ENCODE assay signal across 8 mouse cellular contexts in the genomic region with DNA sequence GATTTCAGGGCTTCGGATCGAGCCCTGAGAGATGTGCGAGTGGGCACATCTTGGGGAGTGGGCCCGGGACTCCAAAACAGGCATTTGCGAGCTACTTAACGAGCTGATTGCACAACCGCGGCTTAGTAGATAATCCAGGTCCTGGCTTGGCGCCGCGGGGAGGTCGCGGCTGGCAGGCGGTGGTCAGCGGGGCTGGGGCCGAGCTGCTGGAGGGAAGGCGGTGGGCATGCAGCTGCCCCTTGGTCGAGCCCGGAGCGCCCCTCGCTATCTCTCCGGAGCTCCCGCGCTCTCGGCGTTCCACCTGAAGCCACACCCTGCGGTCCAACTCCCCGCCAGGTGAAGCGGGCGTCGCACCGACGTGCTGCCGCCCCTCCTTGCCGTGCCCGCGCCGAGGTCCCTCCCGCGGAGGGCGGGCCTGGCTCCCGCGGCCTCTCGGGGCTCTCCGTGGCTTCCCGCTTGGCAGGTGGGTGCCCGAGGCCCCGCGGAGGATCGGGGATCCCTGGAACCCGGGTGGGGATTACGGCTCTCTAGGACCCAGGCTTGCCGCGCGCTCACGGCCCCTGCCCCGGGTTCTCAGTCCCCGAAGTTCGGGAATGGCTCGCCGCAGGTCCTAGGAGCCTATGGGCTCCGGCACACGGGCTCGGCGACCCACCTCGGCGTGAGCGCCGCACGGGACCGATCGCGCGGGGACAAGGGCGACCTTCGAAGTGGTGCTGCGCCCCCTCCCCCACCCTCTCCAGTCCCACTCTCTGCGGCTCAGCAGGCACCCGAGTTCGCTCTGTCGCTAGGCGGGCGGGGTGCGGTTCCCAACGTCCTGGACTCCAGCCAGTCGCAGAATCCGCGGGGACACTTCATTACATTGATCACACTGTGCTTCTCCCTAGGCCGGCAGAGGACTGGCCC. TPM values are rescaled to one million over a fixed set of nuclear protein-coding genes. Genes with fewer than 3 reads are reported as not detected.
DNase-seq lines count a peak whose midpoint lies in the region; ATAC-seq and TF ChIP-seq lines count a peak whose summit lies in the region.

No protein-coding gene starts in this region.

- peak overlapping the region; percentile 96 for H3K4me2 ChIP-seq in forebrain, embryonic 13.5 days
- H3K4me2 ChIP-seq in intestine, embryonic 15.5 days (replicated peaks) = peak overlapping the region; percentile 96
- peak overlapping the region; percentile 97 for H3K4me2 ChIP-seq in lung, postnatal 0 days (replicated peaks; ENCODE audit: low read depth, low read length)
- H3K4me2 ChIP-seq in stomach, embryonic 14.5 days (replicated peaks; ENCODE audit: low read depth, low read length) = peak overlapping the region; percentile 98

- peak; percentile 61 for ATAC-seq in forebrain, embryonic 13.5 days
- ATAC-seq in intestine, embryonic 15.5 days = peak; percentile 86
- ATAC-seq in lung, postnatal 0 days = peak; percentile 80
- ATAC-seq in stomach, embryonic 14.5 days (ENCODE audit: insufficient number of reproducible peaks, insufficient read depth, low FRiP score, low read depth) = peak; percentile 55; the same call in 1 of the 2 replicates

- H3K27me3 ChIP-seq in heart, embryonic 10.5 days (ENCODE audit: insufficient read depth, poor library complexity, severe bottlenecking) = peaks cover 99% of the 10 kb centered on the region
- H3K27me3 ChIP-seq in forebrain, embryonic 13.5 days = peaks cover 78% of the 10 kb centered on the region
- peaks cover 42% of the 10 kb centered on the region for H3K27me3 ChIP-seq in intestine, embryonic 15.5 days (replicated peaks)
- H3K27me3 ChIP-seq in lung, postnatal 0 days (replicated peaks; ENCODE audit: insufficient read depth, low read length) = peaks cover 19% of the 10 kb centered on the region
- peaks cover 31% of the 10 kb centered on the region for H3K27me3 ChIP-seq in stomach, embryonic 14.5 days (ENCODE audit: control insufficient read depth, insufficient read depth, low read length)

- no peak for DNase-seq in heart, embryonic 10.5 days (ENCODE audit: low spot score)
- no peak for DNase-seq in heart, adult 8-10 months (ENCODE audit: low spot score)
- peak; percentile 78 for DNase-seq in ZHBTc4 (ENCODE audit: low read depth, low spot score)
- peak; percentile 54 for DNase-seq in lung, postnatal 0 days (ENCODE audit: low spot score)
- DNase-seq in thymus, postnatal 36 days = no peak

- peak overlapping the region; percentile 71 for H3K4me3 ChIP-seq in heart, embryonic 10.5 days
- peak overlapping the region; percentile 55 for H3K4me3 ChIP-seq in forebrain, embryonic 13.5 days
- H3K4me3 ChIP-seq in intestine, embryonic 15.5 days (replicated peaks) = peak overlapping the region; percentile 56
- peak overlapping the region; percentile 52 for H3K4me3 ChIP-seq in lung, postnatal 0 days (ENCODE audit: low read depth, low read length)
- H3K4me3 ChIP-seq in stomach, embryonic 14.5 days (ENCODE audit: low read depth, low read length) = peak overlapping the region; percentile 48

- TF ChIP-seq EP300 in lung, postnatal 0 days (IDR thresholded peaks at IDR 0.05) = no peak

- peak overlapping the region; percentile 74 for H3K27ac ChIP-seq in heart, embryonic 10.5 days
- H3K27ac ChIP-seq in forebrain, embryonic 13.5 days = no peak overlapping the region
- no peak overlapping the region for H3K27ac ChIP-seq in intestine, embryonic 15.5 days
- H3K27ac ChIP-seq in lung, postnatal 0 days (ENCODE audit: low read length) = peak overlapping the region; percentile 43; the same call in 1 of the 2 replicates
- no peak overlapping the region for H3K27ac ChIP-seq in stomach, embryonic 14.5 days (ENCODE audit: low read length)

- peaks cover 26% of the 10 kb centered on the region for H3K4me1 ChIP-seq in heart, embryonic 10.5 days
- peaks cover 12% of the 10 kb centered on the region for H3K4me1 ChIP-seq in forebrain, embryonic 13.5 days
- H3K4me1 ChIP-seq in intestine, embryonic 15.5 days (replicated peaks) = peaks cover 11% of the 10 kb centered on the region
- H3K4me1 ChIP-seq in lung, postnatal 0 days (ENCODE audit: insufficient read depth, low read depth, low read length) = peaks cover 3% of the 10 kb centered on the region; the same call in 1 of the 2 replicates
- peaks cover 10% of the 10 kb centered on the region; the same call in 1 of the 2 replicates for H3K4me1 ChIP-seq in stomach, embryonic 14.5 days (ENCODE audit: control insufficient read depth, insufficient read depth, low read length)

- no peak for TF ChIP-seq CTCF in lung, postnatal 0 days (IDR thresholded peaks at IDR 0.05)

- no peaks in the 10 kb centered on the region for H3K9me3 ChIP-seq in heart, embryonic 10.5 days
- H3K9me3 ChIP-seq in forebrain, embryonic 13.5 days (replicated peaks) = no peaks in the 10 kb centered on the region
- H3K9me3 ChIP-seq in intestine, embryonic 15.5 days = no peaks in the 10 kb centered on the region
- H3K9me3 ChIP-seq in lung, postnatal 0 days (ENCODE audit: low read length) = no peaks in the 10 kb centered on the region
- no peaks in the 10 kb centered on the region for H3K9me3 ChIP-seq in stomach, embryonic 14.5 days (ENCODE audit: control insufficient read depth, low read depth, low read length)

- H3K9ac ChIP-seq in forebrain, embryonic 13.5 days = peak overlapping the region; percentile 73
- peak overlapping the region; percentile 60 for H3K9ac ChIP-seq in intestine, embryonic 15.5 days
- H3K9ac ChIP-seq in lung, postnatal 0 days (replicated peaks; ENCODE audit: low read depth) = peak overlapping the region; percentile 51
- H3K9ac ChIP-seq in stomach, embryonic 14.5 days (replicated peaks; ENCODE audit: low read depth, low read length) = peak overlapping the region; percentile 0; the same call in 1 of the 2 replicates

- whole genome bisulfite sequencing in heart, embryonic 10.5 days = under 1% methylated on average over 86 of the region's 89 CpGs
- 1% methylated on average over 60 of the region's 89 CpGs for WGBS in forebrain, embryonic 13.5 days
- under 1% methylated on average over 89 of the region's 89 CpGs for WGBS in intestine, embryonic 15.5 days
- 1% methylated on average over 69 of the region's 89 CpGs for WGBS in lung, postnatal 0 days
- 1% methylated on average over 84 of the region's 89 CpGs for WGBS in stomach, embryonic 14.5 days

- H3K36me3 ChIP-seq in heart, embryonic 10.5 days = no peaks in the 10 kb centered on the region
- no peaks in the 10 kb centered on the region for H3K36me3 ChIP-seq in forebrain, embryonic 13.5 days (ENCODE audit: poor library complexity, severe bottlenecking)
- H3K36me3 ChIP-seq in intestine, embryonic 15.5 days = no peaks in the 10 kb centered on the region
- H3K36me3 ChIP-seq in lung, postnatal 0 days (ENCODE audit: insufficient read depth, low read length) = no peaks in the 10 kb centered on the region
- H3K36me3 ChIP-seq in stomach, embryonic 14.5 days (ENCODE audit: control insufficient read depth, insufficient read depth, low read length) = no peaks in the 10 kb centered on the region

RNA-seq across cellular contexts. Expression of gene Pak6, which starts 14.0 kb away (rescaled TPM):
- 1.7 and 4.1 TPM in 2 replicates for polyA plus RNA-seq in heart, embryonic 10.5 days (2016; fragmentation: Nextera tagmentation; extraction: Ambion mirVana)
- 10 to 100 TPM in 3 of 4 experiments, 1 to 10 TPM in 1; 7.5 to 13.4 (median 11.4) TPM for total RNA-seq in heart, adult 8-10 months (2022)
- 9.0 and 12.6 TPM in 2 replicates for polyA plus RNA-seq in forebrain, embryonic 13.5 days (2015; fragmentation: Nextera tagmentation; extraction: Ambion mirVana)
- 1.8 and 1.9 TPM in 2 replicates for polyA plus RNA-seq in intestine, embryonic 15.5 days (2015; fragmentation: Nextera tagmentation; extraction: Ambion mirVana)
- 1.1 and 2.0 TPM in 2 replicates for polyA plus RNA-seq in lung, postnatal 0 days (2015; fragmentation: Nextera tagmentation; extraction: Ambion mirVana)
- 3.0 and 3.3 TPM in 2 replicates for polyA plus RNA-seq in stomach, embryonic 14.5 days (2014; fragmentation: Nextera tagmentation; extraction: Ambion mirVana)

RNA-seq across cellular contexts. Expression of gene Ankrd63, which starts 26.7 kb away (rescaled TPM):
- 0.16 and 0.63 TPM in 2 replicates for polyA plus RNA-seq in heart, embryonic 10.5 days (2016; fragmentation: Nextera tagmentation; extraction: Ambion mirVana)
- 1 to 10 TPM; 1.0 to 3.1 (median 1.7) TPM for total RNA-seq in heart, adult 8-10 months (2022)
- polyA plus RNA-seq in forebrain, embryonic 13.5 days (2015; fragmentation: Nextera tagmentation; extraction: Ambion mirVana) = 0.06 and 0.17 TPM in 2 replicates
- polyA plus RNA-seq in intestine, embryonic 15.5 days (2015; fragmentation: Nextera tagmentation; extraction: Ambion mirVana) = 0.30 TPM in 2 replicates
- polyA plus RNA-seq in lung, postnatal 0 days (2015; fragmentation: Nextera tagmentation; extraction: Ambion mirVana) = 0.02 and 0.05 TPM in 2 replicates
- polyA plus RNA-seq in stomach, embryonic 14.5 days (2014; fragmentation: Nextera tagmentation; extraction: Ambion mirVana) = 0.07 TPM in 1 of 2 replicates, not detected in the other

RNA-seq across cellular contexts. Expression of gene Plcb2, which starts 51.1 kb away (rescaled TPM):
- 1.4 and 1.6 TPM in 2 replicates for polyA plus RNA-seq in heart, embryonic 10.5 days (2016; fragmentation: Nextera tagmentation; extraction: Ambion mirVana)
- 1 to 10 TPM; 2.2 to 3.3 (median 2.5) TPM for total RNA-seq in heart, adult 8-10 months (2022)
- polyA plus RNA-seq in forebrain, embryonic 13.5 days (2015; fragmentation: Nextera tagmentation; extraction: Ambion mirVana) = 0.17 and 0.43 TPM in 2 replicates
- polyA plus RNA-seq in intestine, embryonic 15.5 days (2015; fragmentation: Nextera tagmentation; extraction: Ambion mirVana) = 1.2 and 1.6 TPM in 2 replicates
- polyA plus RNA-seq in lung, postnatal 0 days (2015; fragmentation: Nextera tagmentation; extraction: Ambion mirVana) = 1.6 TPM in 2 replicates
- polyA plus RNA-seq in stomach, embryonic 14.5 days (2014; fragmentation: Nextera tagmentation; extraction: Ambion mirVana) = 1.3 and 2.0 TPM in 2 replicates

Comparison
In these comparisons a context has a peak if more than half of its experiments do, and no peak if none do; other contexts are left out.
1. DNase-seq: peak in ZHBTc4 (single experiment) and lung, postnatal 0 days (single experiment); none in heart, embryonic 10.5 days (single experiment), heart, adult 8-10 months (single experiment) and thymus, postnatal 36 days (0 of 2).
2. H3K27ac ChIP-seq: peak in heart, embryonic 10.5 days (single experiment) and lung, postnatal 0 days (single experiment); none in forebrain, embryonic 13.5 days (single experiment), intestine, embryonic 15.5 days (single experiment) and stomach, embryonic 14.5 days (single experiment).
3. H3K9ac ChIP-seq: peak in every context shown above with its lines; median percentile 73 in forebrain, embryonic 13.5 days; 60 in intestine, embryonic 15.5 days; 51 in lung, postnatal 0 days; 0 in stomach, embryonic 14.5 days.
4. Peak in every context shown above with its lines, with median percentiles within 50 percentile points of each other: H3K4me3 ChIP-seq, ATAC-seq and H3K4me2 ChIP-seq.